Mouse (Mus musculus): Measurements from ENCODE around the gene Cmtm1.

- TF ChIP-seq MAZ (IDR thresholded peaks at IDR 0.05; ENCODE audit: low read depth, low read length) (no peak), CTCF (conservative IDR thresholded peaks at IDR 0.05 in 1 of 2, IDR thresholded peaks at IDR 0.05 in 1 of 2; ENCODE audit: low read depth in 2 of 2, low read length in 2 of 2) (no peak)
Observed at GRCm38 (mm10) chr8:104246621-104247020, 63.3 kb downstream of the Cmtm1 start.
